Mouse (Mus musculus): ENCODE data around the gene Olfr311. TPM values are rescaled to one million over a fixed set of nuclear protein-coding genes. Genes with fewer than 3 reads are reported as not detected.
"Not testable (repeated sequence)": the region's sequence is repeated elsewhere in the genome, so short reads cannot be mapped to it uniquely, and the experiment has no call there.

Gene Olfr311
- 0.15 and 0.22 TPM in 2 replicates for polyA plus RNA-seq (2015; fragmentation: Nextera tagmentation; extraction: Ambion mirVana)

GRCm38 (mm10) chr11:58838951-58839350 lies at the start of gene Olfr311:
Olfr311 (plus strand) TSS chr11:58839251.
- H3K36me3 ChIP-seq (ENCODE audit: control insufficient read depth, insufficient read depth); ATAC-seq (replicated peaks; ENCODE audit: extremely low read depth, insufficient read depth, low FRiP score); H3K27me3 ChIP-seq (ENCODE audit: control insufficient read depth, insufficient read depth, low read length); H3K9me3 ChIP-seq (replicated peaks; ENCODE audit: control insufficient read depth, low read length); H3K27ac ChIP-seq (ENCODE audit: low read length); H3K9ac ChIP-seq (ENCODE audit: low read length); H3K4me1 ChIP-seq (ENCODE audit: control insufficient read depth, insufficient read depth, low read length); H3K4me3 ChIP-seq (ENCODE audit: low read length); H3K4me2 ChIP-seq (ENCODE audit: low read depth, low read length): not testable (repeated sequence)

GRCm38 (mm10) chr11:58789532-58789931 lies 49.5 kb upstream of the Olfr311 start:
- WGBS: 29% methylated on average over 3 of the region's 3 CpGs
- H3K27me3 ChIP-seq (ENCODE audit: control insufficient read depth, insufficient read depth, low read length): no peaks in the 10 kb centered on the region
- no peaks in the 10 kb centered on the region for H3K36me3 ChIP-seq (ENCODE audit: control insufficient read depth, insufficient read depth)
- H3K4me2 ChIP-seq (ENCODE audit: low read depth, low read length): no peak overlapping the region
- H3K27ac ChIP-seq (ENCODE audit: low read length): no peak overlapping the region
- no peak overlapping the region for H3K4me3 ChIP-seq (ENCODE audit: low read length)
- no peak overlapping the region for H3K9ac ChIP-seq (ENCODE audit: low read length)
- H3K9me3 ChIP-seq (replicated peaks; ENCODE audit: control insufficient read depth, low read length): no peaks in the 10 kb centered on the region
- ATAC-seq (replicated peaks; ENCODE audit: extremely low read depth, insufficient read depth, low FRiP score): no peak
- H3K4me1 ChIP-seq (ENCODE audit: control insufficient read depth, insufficient read depth, low read length): no peaks in the 10 kb centered on the region

- Histone ChIP-seq H3K9me3 (replicated peaks; ENCODE audit: control insufficient read depth, low read length) (no peaks in the 10 kb centered on the region), H3K9ac (ENCODE audit: low read length) (no peak overlapping the region), H3K36me3 (ENCODE audit: control insufficient read depth, insufficient read depth) (no peaks in the 10 kb centered on the region), H3K4me3 (ENCODE audit: low read length) (no peak overlapping the region), H3K27ac (ENCODE audit: low read length) (no peak overlapping the region), H3K4me1 (ENCODE audit: control insufficient read depth, insufficient read depth, low read length) (no peaks in the 10 kb centered on the region), H3K27me3 (ENCODE audit: control insufficient read depth, insufficient read depth, low read length) (no peaks in the 10 kb centered on the region), H3K4me2 (ENCODE audit: low read depth, low read length) (no peak overlapping the region)
- WGBS: 43% methylated on average over 2 of the region's 2 CpGs
- no peak for ATAC-seq (replicated peaks; ENCODE audit: extremely low read depth, insufficient read depth, low FRiP score)
Measured at GRCm38 (mm10) chr11:58790053-58790452, 49.0 kb upstream of the Olfr311 start.

- H3K27me3 ChIP-seq (ENCODE audit: control insufficient read depth, insufficient read depth, low read length): no peaks in the 10 kb centered on the region
- WGBS: 56% methylated on average over 6 of the region's 6 CpGs
Measured at GRCm38 (mm10) chr11:58790646-58791045, 48.4 kb upstream of the Olfr311 start.

GRCm38 (mm10) chr11:58795856-58796255 lies 43.2 kb upstream of the Olfr311 start:
- WGBS: 77% methylated on average over 2 of the region's 2 CpGs
- H3K27me3 ChIP-seq (ENCODE audit: control insufficient read depth, insufficient read depth, low read length): no peaks in the 10 kb centered on the region
- no peak overlapping the region for H3K27ac ChIP-seq (ENCODE audit: low read length)
- H3K4me1 ChIP-seq (ENCODE audit: control insufficient read depth, insufficient read depth, low read length): no peaks in the 10 kb centered on the region
- no peaks in the 10 kb centered on the region for H3K36me3 ChIP-seq (ENCODE audit: control insufficient read depth, insufficient read depth)
- H3K9ac ChIP-seq (ENCODE audit: low read length): no peak overlapping the region
- H3K9me3 ChIP-seq (replicated peaks; ENCODE audit: control insufficient read depth, low read length): no peaks in the 10 kb centered on the region
- ATAC-seq (replicated peaks; ENCODE audit: extremely low read depth, insufficient read depth, low FRiP score): no peak
- no peak overlapping the region for H3K4me3 ChIP-seq (ENCODE audit: low read length)
- H3K4me2 ChIP-seq (ENCODE audit: low read depth, low read length): no peak overlapping the region

More at GRCm38 (mm10) chr11:58790646-58791045, 48.4 kb upstream of the Olfr311 start:
- Histone ChIP-seq H3K9ac (ENCODE audit: low read length) (no peak overlapping the region), H3K4me1 (ENCODE audit: control insufficient read depth, insufficient read depth, low read length) (no peaks in the 10 kb centered on the region), H3K4me3 (ENCODE audit: low read length) (no peak overlapping the region), H3K27ac (ENCODE audit: low read length) (no peak overlapping the region), H3K4me2 (ENCODE audit: low read depth, low read length) (no peak overlapping the region), H3K36me3 (ENCODE audit: control insufficient read depth, insufficient read depth) (no peaks in the 10 kb centered on the region), H3K9me3 (replicated peaks; ENCODE audit: control insufficient read depth, low read length) (no peaks in the 10 kb centered on the region)
- ATAC-seq (replicated peaks; ENCODE audit: extremely low read depth, insufficient read depth, low FRiP score): no peak

- Histone ChIP-seq H3K27ac (ENCODE audit: low read length) (no peak overlapping the region), H3K4me1 (ENCODE audit: control insufficient read depth, insufficient read depth, low read length) (peaks cover 4% of the 10 kb centered on the region; the same call in 1 of the 2 replicates), H3K4me2 (ENCODE audit: low read depth, low read length) (no peak overlapping the region), H3K9ac (ENCODE audit: low read length) (no peak overlapping the region), H3K27me3 (ENCODE audit: control insufficient read depth, insufficient read depth, low read length) (no peaks in the 10 kb centered on the region), H3K36me3 (ENCODE audit: control insufficient read depth, insufficient read depth) (no peaks in the 10 kb centered on the region), H3K4me3 (ENCODE audit: low read length) (no peak overlapping the region), H3K9me3 (replicated peaks; ENCODE audit: control insufficient read depth, low read length) (no peaks in the 10 kb centered on the region)
- 64% methylated on average over 7 of the region's 7 CpGs for WGBS
- no peak for ATAC-seq (replicated peaks; ENCODE audit: extremely low read depth, insufficient read depth, low FRiP score)
Measured at GRCm38 (mm10) chr11:58796850-58797249, 42.2 kb upstream of the Olfr311 start.

GRCm38 (mm10) chr11:58799747-58800146 lies 39.3 kb upstream of the Olfr311 start:
- Histone ChIP-seq H3K27ac (ENCODE audit: low read length) (no peak overlapping the region), H3K36me3 (ENCODE audit: control insufficient read depth, insufficient read depth) (no peaks in the 10 kb centered on the region), H3K27me3 (ENCODE audit: control insufficient read depth, insufficient read depth, low read length) (no peaks in the 10 kb centered on the region), H3K9ac (ENCODE audit: low read length) (no peak overlapping the region), H3K9me3 (replicated peaks; ENCODE audit: control insufficient read depth, low read length) (no peaks in the 10 kb centered on the region), H3K4me2 (ENCODE audit: low read depth, low read length) (no peak overlapping the region), H3K4me3 (ENCODE audit: low read length) (no peak overlapping the region), H3K4me1 (ENCODE audit: control insufficient read depth, insufficient read depth, low read length) (peaks cover 9% of the 10 kb centered on the region)
- 70% methylated on average over 5 of the region's 5 CpGs for WGBS
- ATAC-seq (replicated peaks; ENCODE audit: extremely low read depth, insufficient read depth, low FRiP score): no peak

GRCm38 (mm10) chr11:58801558-58802228 lies 37.4 kb upstream of the Olfr311 start, which contains the start of gene Fam183b:
Fam183b (minus strand) TSS chr11:58801960.
- Histone ChIP-seq H3K27me3 (ENCODE audit: control insufficient read depth, insufficient read depth, low read length) (no peaks in the 10 kb centered on the region), H3K9me3 (replicated peaks; ENCODE audit: control insufficient read depth, low read length) (no peaks in the 10 kb centered on the region), H3K4me3 (ENCODE audit: low read length) (peak within 1 kb of the TSS; percentile 2; the same call in 1 of the 2 replicates), H3K9ac (ENCODE audit: low read length) (no peak within 1 kb of the TSS), H3K4me1 (ENCODE audit: control insufficient read depth, insufficient read depth, low read length) (peaks cover 9% of the 10 kb centered on the region), H3K4me2 (ENCODE audit: low read depth, low read length) (peak within 1 kb of the TSS; percentile 30), H3K27ac (ENCODE audit: low read length) (no peak within 1 kb of the TSS), H3K36me3 (ENCODE audit: control insufficient read depth, insufficient read depth) (no peaks in the 10 kb centered on the region)
- ATAC-seq (replicated peaks; ENCODE audit: extremely low read depth, insufficient read depth, low FRiP score): peak; percentile 73
- 34% methylated on average over 14 of the region's 14 CpGs for WGBS

GRCm38 (mm10) chr11:58803871-58804270 lies 35.2 kb upstream of the Olfr311 start:
- 66% methylated on average over 4 of the region's 4 CpGs for WGBS
- H3K4me2 ChIP-seq (ENCODE audit: low read depth, low read length): no peak overlapping the region
- no peak overlapping the region for H3K27ac ChIP-seq (ENCODE audit: low read length)
- peaks cover 9% of the 10 kb centered on the region for H3K4me1 ChIP-seq (ENCODE audit: control insufficient read depth, insufficient read depth, low read length)
- no peak overlapping the region for H3K9ac ChIP-seq (ENCODE audit: low read length)
- no peaks in the 10 kb centered on the region for H3K9me3 ChIP-seq (replicated peaks; ENCODE audit: control insufficient read depth, low read length)
- no peak overlapping the region for H3K4me3 ChIP-seq (ENCODE audit: low read length)
- ATAC-seq (replicated peaks; ENCODE audit: extremely low read depth, insufficient read depth, low FRiP score): no peak
- H3K36me3 ChIP-seq (ENCODE audit: control insufficient read depth, insufficient read depth): no peaks in the 10 kb centered on the region
- H3K27me3 ChIP-seq (ENCODE audit: control insufficient read depth, insufficient read depth, low read length): no peaks in the 10 kb centered on the region

Data from heart, embryonic 16.5 days (tissue).